Mouse (Mus musculus) ovary, adult 18-20 months (tissue): ENCODE measurements around the gene Gm49333.

Source experiments
- DNase-seq: peaks from one replicate; pipeline ENCODE4 v3.0.0; 2022; ENCODE audit warnings: low spot score, mixed read lengths

The Gm49333 gene

DNA sequence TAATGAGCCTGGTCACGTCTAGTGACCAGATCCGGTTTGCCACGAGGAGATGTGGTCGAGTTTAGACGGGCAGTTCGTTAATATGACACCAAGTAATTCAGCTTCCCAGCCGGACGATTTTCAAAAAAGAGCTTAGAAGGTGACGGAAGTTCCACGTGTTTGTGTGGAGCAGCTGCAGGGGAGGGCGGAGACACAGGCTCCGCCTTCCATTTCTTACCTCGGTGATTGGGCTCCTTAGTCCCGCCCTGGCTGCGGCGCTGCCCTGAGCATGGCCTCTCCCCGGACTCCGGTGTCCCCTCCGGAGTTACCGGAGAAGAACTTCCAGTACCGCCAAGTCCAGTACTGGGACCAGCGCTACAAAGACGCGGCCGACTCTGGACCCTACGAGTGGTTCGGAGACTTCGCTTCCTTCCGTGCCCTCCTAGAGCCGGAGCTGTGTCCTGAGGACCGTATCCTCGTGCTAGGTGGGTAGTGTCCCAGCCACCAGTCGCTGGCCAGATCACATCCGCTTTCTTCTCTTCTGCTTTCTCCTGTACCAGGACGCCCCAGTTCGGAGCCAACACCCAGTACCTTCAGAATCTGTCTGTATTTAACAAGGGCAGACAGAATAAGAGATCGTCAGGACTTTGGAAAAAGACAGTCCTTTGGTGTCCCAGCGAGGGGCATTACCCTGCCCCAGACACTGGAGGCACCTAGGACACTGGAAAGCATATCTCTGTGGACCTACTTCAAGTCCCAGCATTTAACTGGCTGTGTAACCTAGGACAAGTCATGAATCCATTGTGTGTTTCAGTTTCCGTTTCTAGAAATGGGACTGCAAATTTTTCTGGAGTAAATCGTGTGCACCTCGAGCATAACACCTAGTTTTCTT, at the start of gene Gm49333, which contains the start of the genes Eef1akmt4 and Alg3:
Gene Gm49333, plus strand, starts transcription at position 254 of the 871 bp plus-strand sequence.
Gene Eef1akmt4, plus strand, starts transcription at position 237 of the 871 bp plus-strand sequence.
Gene Alg3, minus strand, starts transcription at position 379 of the 871 bp plus-strand sequence.
- peak; percentile 82 for DNase-seq

GRCm38 (mm10) chr16:20565075-20565474, 46.3 kb upstream of the Gm49333 start:
- DNase-seq = no peak

GRCm38 (mm10) chr16:20589366-20589938, 22.0 kb upstream of the Gm49333 start, which contains the start of gene Vwa5b2:
TSS of gene Vwa5b2 (plus strand) at chr16:20589471.
- no peak for DNase-seq

DNA sequence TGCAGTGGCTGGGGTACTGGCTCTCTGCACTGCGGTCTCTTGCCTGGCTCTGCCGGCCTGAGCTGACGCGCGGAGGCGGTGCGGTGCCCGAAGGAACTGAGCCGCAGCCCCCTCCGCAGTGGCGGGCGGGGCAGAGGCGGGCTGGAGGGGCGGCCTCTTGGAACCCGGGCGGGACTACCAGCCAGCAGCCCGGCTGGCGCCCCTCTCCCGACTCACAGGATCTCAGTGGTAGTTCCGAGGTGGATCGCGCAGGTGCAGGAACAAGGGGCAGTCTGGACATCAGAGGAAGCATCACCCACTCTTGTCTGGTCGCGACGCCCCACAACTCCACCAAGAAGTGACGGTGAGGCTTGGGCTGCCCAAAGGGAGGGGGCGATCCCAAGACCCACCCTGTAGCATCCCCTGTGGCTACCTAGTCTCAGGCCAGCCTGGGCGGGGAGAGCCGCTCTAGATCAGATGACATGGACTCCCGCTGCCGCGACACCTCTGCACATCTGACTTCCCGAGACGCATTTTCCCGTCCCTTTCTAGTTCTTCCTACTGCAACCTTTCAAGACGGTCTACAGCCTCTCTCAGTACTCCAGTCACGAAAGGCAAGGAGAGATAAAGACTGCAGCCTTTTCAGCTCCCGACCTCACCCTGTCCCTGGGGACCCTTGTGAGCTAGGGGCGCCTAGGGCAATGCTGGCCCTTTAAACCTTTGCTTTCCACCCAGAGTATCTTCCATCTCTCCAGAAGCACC, 21.3 kb upstream of the Gm49333 start:
- DNase-seq = no peak

DNA sequence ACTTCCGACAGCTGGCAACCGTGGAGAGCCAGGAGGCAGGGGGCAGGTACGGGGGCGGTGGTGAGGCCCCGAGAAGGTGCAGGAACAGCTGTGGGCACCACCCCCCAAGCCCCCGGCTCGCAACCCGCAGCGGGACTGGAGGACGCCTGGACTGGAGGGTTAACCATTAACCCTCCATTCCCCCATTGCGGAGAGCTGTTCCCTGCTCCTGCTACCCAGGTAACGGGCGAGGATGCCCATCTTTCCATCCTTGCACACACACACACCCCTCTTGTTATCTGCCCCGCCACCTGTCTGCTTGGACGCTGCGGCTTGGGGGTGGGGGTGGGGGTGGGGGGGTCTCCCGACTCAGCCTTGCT, 20.8 kb upstream of the Gm49333 start:
- DNase-seq = no peak

DNA sequence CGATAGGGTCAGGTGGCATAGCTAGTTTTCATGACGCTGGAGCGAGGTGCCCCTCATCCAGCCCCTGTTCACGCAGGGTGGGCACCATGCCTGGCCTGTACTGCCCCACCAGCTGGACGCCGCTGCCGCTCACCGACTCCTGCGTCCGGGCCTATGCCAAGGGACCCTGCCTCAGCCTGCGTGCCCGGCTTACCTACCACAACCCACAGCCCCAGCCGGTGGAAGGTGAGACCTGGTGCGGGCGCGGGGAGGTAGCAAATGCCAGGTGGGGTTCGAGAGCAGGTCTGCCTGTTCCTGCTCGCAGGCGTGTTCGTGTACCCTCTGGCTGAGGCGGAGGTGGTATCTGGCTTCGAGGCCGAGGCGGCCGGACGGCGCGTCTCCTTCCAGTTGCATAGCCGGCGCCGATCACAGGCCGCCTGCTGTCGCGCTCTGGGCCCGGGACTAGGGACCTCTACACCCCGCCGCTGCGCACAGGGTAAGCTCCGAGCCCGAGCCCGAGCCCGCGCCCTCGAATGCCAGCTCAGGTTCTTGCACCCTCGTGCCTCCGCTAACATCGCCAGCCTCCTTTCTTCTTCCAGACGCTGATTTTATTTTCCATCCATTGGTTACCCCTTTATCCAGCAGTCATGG, 20.2 kb upstream of the Gm49333 start:
- DNase-seq = no peak

DNA sequence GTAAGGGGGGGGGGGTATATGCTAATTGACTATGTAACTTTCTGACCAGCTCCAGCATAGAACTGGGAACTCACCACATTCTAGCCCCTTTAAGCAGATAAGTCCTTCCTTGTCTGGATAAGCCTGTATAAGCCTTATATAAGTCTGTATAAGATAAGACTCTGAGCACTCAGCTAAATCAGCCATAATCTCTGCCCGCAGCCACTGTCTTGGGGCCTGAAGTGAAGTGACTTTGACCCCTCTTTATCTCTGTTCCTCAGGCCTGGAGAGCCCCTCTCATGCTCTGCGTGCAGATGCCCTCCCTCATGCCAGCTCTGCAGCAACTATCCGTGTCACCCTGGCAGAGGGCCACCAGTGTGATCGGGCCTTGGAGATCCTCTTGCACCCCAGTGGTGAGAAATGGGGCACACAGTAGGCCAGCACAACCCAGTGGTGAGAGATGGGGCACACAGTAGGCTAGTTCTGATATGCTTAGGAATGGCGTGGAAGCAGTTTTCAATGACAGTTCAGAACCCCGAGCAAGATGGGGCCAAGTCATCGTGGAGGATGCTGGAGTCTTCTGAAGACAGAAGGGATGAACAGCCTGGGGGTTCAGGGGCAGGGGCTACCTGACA, 16.2 kb upstream of the Gm49333 start:
- DNase-seq = no peak

GRCm38 (mm10) chr16:20595737-20596136, 15.7 kb upstream of the Gm49333 start:
- no peak for DNase-seq

DNA sequence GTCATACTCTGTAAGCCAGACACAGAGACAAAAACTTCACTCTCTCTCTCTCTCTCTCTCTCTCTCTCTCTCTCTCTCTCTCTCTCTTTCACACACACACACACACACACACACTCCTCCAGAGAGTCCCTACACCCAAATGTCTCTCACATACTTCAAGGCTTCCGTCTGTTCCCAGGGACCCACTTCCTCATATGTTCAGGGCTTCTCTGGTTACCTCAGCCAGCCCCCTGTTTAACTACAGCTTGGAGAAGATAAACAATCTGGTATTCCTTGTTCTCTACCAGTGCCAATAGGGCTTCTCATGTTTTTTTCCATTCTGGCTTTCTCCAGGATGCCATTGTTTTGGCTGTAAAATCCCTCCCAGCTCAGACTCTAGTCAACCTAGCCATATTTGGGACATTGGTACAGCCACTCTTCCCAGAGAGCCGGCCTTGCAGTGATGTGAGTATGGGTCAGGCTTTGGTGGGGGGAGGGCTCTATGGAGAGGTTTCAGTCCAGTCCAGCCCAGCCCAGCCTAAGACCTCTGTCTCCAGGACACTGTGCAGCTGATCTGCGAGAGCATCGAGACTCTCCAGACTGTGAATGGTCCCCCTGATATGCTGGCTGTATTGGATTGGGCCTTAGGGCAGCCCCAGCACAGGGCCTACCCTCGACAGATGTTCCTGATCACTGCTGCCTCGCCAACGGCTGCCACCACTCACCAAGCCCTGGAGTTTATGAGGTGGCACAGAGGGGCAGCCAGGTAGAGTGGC, 14.5 kb upstream of the Gm49333 start:
- no peak for DNase-seq

DNA sequence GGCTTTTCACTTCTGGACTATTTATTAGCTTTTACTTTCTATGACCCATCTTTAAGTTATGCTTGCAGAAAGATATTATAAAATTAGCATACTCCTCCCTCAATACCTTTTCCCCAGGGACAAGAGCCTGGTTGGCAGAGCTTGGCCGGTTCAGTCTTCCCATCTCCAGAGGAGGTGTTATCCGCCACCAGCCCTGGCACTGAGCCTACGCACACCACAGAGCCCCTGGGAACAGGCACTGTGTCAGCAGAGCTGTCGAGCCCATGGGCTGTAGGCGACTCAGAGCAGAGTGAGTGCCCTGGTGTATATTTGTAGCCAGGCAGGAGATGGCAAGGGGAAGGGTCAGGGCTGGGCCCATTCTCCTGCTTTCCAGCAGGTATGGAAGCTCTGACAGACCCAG, 10.9 kb upstream of the Gm49333 start:
- no peak for DNase-seq

DNA sequence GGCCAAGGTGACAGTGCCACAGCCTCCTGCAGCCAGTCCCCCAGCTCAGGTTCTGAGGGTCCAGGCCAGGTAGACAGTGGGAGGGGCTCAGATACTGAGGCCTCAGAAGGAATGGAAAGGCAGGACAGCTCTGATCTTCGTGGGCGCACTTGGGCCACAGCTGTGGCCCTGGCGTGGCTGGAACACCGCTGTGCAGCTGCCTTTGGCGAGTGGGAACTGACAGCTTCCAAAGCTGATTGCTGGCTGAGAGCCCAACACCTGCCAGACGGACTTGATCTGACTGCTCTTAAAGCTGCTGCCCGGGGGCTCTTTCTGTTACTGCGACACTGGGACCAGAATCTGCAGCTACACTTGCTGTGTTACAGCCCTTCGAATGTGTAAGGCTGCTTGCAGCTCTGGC, 6.7 kb upstream of the Gm49333 start:
- no peak for DNase-seq

DNA sequence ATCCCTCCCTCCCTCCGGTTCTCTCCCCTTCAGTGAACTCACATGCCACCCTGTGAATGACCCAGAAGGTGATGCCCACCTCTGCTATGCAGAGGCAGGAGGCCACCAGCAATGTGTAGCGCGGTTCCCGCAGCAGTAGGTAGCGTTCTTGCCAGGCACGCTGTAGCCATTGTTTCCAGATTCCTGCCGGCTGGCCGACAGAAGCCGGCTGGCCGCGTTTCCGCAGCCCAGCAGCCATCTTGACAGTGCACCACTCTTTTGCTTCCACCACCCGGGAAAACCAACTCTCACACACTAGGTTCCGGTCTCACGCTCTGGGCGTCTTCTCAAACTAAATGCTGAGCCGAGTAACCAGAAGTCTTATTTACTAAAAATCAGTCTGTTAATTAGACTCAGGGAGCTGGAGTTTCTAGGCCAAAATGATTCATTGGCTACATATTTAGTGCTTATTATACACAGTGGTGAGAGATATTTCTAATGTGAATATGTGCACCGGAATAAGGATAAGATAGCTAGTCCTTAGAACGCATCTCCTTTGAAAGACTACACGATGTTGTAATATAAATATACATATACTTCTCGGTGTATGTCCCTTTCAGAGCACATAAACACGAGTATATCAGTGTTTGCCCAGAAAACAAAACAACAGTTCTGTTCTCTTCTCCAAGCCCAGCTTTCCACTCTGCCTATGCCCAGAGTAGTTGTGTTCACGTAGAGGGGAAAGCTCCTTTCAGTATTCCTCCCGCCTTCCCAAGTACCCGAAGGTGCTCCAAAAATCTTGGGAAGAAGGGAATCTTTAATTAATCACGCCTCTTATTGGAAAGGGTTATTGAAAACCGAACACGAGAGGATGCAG, 681 bp upstream of the Gm49333 start:
- DNase-seq = peak; percentile 52

GRCm38 (mm10) chr16:20619541-20620398, 8.4 kb downstream of the Gm49333 start:
- DNase-seq = no peak

- no peak for DNase-seq
Measured at GRCm38 (mm10) chr16:20620399-20620735, 9.0 kb downstream of the Gm49333 start.

GRCm38 (mm10) chr16:20620751-20621190, 9.4 kb downstream of the Gm49333 start:
- DNase-seq = no peak

DNA sequence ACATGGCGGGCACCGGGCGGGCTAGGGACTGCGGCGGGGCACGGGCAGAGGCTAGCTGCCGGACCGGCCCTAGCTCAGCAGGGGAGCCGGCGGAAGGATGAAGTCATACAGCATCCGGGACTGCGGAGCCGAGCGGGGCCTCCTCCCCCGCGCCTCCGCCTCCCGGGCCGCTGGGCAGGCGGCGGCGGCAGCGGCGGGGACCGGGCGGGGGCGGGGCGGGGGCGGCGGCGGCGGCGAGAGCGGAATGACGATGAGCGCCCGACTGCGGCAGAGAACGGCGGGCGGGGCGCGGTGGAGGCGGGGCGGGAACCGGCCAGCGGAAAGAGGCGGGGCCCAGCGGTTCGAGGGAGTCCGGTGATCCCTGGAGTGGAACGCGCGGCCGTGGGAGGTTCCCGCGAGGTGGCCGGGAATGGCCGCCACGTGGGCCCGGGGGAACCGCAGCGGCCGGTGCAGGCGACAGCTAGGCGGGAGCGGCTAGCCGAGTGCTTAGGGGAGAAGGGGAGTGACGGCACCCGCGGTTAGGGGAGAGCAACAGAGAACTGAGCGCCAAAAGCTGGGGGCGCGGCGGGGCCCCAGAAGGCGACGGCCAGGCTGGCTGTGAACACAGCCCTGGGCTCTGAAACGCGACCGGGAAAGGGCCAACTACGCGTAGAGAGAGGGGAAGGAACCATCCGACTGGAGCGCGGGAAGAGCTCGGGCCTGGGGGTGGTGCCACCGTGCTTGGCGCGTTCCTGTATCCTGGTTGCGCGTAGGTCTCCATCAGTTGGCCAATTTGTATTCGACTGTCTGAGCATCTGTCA, 10.0 kb downstream of the Gm49333 start, which contains the start of gene Camk2n2:
Gene Camk2n2, minus strand, starts transcription at position 97 of the 800 bp plus-strand sequence.
- DNase-seq = peak; percentile 43

GRCm38 (mm10) chr16:20621991-20622685, 10.7 kb downstream of the Gm49333 start:
- DNase-seq = peak; percentile 66
